Mouse (Mus musculus) right cerebral cortex, adult 2 months (tissue): ENCODE measurements around the gene Gm13693.
"Not testable (repeated sequence)": the region's sequence is repeated elsewhere in the genome, so short reads cannot be mapped to it uniquely, and the experiment has no call there.

Experiments
- DNase-seq, 2 experiments: peaks; one replicate each; pipeline ENCODE4 v3.0.0; 2021 to 2022; ENCODE audit warnings: low spot score in 2 of 2

Gm13693 gene

DNA sequence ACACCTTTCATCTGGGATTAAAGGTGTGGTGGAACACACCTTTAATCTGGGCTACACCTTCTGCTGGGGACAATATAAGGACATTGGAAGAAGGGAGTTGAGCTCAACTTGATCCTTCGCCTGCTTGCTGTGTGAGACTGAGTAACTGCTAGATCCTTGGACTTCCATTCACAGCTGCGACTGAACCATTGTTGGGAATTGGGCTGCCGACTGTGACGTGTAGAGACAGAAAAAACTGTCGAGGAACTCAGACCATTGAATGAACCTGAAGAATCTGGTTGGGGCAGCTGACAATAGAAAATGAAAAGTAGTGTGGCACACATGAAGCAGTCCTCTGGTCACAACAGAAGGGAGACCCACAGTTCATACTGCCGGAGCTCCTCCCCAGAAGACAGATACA is at the start of gene Gm13693:
TSS of gene Gm13693 (plus strand) at position 301 of the 400 bp plus-strand sequence.
- DNase-seq: not testable (repeated sequence)

DNA sequence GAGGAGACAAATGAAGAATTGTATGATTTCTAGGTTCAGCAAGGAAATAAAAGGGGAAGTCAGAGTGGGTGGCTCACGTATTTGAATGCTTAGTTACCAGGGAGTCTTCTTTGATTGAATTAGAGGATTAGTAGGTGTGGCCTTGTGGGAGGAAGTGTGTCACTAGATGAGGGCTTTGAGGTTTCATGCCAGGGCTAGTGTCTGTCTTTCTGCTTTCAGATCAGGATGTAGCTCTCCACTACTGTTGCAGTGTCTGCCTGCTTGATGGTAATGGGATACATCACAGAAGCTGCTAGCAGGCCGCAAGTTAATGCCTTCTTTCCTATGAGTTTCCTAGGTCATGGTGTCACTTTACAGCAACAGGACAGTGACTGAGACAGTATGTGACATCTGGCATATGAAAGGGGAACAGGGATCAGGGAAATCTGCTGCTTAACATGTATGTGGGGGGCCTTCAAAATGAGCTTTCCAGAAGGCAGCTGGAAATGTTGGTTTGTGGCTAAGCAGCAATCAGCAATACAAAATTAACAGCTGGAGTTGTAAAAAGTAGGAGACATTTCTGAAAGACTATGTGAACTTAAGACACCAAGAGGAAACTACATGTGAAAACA is 31.7 kb upstream of the Gm13693 start:
- no peak for DNase-seq

DNA sequence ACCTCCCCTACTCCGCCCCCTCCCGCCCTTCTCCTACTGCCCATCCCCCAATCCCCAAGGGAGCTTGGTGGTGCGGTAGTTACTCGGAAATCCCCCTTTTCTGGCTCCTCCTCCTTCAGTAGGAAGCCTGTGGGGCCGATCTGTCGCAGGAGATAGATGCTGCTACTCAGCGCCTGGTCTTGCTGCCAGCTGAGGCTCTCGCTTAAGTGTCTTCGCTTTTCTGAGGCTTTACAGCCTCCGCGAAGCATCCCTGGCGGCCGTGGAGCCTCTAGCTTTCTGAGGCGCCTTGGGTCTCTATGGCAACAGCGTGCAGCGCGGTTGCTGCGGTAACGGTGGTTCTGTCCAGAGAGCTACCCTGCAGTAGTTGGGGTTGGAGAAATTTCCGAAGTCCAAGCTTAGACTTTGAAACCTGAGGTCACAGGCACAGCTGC is 20.4 kb upstream of the Gm13693 start, which contains the start of gene Zswim2:
TSS of gene Zswim2 (minus strand) at position 298 of the 431 bp plus-strand sequence.
- peak; percentile 95 to 97 for DNase-seq

DNA sequence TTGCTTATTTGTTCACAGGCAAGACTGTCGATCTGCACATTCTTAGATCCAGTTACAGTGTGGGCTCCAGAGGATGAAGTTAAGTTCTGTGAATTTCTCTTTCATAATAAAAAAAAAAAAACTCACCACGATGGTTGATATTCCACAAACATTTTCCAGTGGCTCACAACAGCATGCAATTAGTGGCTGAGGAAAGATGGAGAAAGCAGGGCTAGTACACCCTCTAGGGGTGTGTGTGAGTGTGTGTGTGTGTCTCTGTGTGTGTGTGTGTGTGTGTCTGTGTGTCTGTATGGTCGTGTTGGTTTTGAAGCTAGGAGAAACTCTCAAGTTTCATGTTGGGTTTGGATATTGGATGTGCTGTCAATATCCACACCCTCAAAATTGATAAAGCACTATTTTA is 19.9 kb upstream of the Gm13693 start:
- no peak for DNase-seq

DNA sequence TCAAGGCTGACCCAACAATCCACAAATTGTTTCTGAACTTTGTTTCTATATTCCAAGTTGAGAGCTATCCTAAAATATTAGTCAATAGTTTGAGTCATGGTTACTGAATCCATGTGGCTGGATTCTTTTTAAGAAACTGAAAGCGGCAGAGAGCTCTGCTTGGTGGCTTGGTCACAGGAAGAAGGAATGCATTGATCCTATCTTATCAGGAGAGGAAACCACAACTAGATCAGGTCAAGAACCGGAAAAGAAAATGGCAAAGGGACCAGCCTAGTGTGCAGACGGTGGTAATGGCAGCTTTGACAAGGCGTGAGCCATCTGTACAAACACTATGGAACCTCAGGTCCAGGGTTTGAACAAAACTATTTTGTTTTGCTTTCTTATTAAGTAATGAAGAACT is 19.5 kb upstream of the Gm13693 start:
- no peak for DNase-seq

DNA sequence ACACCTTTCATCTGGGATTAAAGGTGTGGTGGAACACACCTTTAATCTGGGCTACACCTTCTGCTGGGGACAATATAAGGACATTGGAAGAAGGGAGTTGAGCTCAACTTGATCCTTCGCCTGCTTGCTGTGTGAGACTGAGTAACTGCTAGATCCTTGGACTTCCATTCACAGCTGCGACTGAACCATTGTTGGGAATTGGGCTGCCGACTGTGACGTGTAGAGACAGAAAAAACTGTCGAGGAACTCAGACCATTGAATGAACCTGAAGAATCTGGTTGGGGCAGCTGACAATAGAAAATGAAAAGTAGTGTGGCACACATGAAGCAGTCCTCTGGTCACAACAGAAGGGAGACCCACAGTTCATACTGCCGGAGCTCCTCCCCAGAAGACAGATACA is 5.9 kb upstream of the Gm13693 start, which contains the start of gene Gm13698:
TSS of gene Gm13698 (plus strand) at position 301 of the 400 bp plus-strand sequence.
- DNase-seq: not testable (repeated sequence)

DNA sequence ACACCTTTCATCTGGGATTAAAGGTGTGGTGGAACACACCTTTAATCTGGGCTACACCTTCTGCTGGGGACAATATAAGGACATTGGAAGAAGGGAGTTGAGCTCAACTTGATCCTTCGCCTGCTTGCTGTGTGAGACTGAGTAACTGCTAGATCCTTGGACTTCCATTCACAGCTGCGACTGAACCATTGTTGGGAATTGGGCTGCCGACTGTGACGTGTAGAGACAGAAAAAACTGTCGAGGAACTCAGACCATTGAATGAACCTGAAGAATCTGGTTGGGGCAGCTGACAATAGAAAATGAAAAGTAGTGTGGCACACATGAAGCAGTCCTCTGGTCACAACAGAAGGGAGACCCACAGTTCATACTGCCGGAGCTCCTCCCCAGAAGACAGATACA is 5.7 kb downstream of the Gm13693 start, which contains the start of gene Gm13695:
TSS of gene Gm13695 (plus strand) at position 301 of the 400 bp plus-strand sequence.
- not testable (repeated sequence) for DNase-seq

DNA sequence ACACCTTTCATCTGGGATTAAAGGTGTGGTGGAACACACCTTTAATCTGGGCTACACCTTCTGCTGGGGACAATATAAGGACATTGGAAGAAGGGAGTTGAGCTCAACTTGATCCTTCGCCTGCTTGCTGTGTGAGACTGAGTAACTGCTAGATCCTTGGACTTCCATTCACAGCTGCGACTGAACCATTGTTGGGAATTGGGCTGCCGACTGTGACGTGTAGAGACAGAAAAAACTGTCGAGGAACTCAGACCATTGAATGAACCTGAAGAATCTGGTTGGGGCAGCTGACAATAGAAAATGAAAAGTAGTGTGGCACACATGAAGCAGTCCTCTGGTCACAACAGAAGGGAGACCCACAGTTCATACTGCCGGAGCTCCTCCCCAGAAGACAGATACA is 11.5 kb downstream of the Gm13693 start, which contains the start of gene Gm13696:
TSS of gene Gm13696 (plus strand) at position 301 of the 400 bp plus-strand sequence.
- not testable (repeated sequence) for DNase-seq

DNA sequence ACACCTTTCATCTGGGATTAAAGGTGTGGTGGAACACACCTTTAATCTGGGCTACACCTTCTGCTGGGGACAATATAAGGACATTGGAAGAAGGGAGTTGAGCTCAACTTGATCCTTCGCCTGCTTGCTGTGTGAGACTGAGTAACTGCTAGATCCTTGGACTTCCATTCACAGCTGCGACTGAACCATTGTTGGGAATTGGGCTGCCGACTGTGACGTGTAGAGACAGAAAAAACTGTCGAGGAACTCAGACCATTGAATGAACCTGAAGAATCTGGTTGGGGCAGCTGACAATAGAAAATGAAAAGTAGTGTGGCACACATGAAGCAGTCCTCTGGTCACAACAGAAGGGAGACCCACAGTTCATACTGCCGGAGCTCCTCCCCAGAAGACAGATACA is 17.3 kb downstream of the Gm13693 start, which contains the start of gene Gm13694:
TSS of gene Gm13694 (plus strand) at position 301 of the 400 bp plus-strand sequence.
- DNase-seq: not testable (repeated sequence)

DNA sequence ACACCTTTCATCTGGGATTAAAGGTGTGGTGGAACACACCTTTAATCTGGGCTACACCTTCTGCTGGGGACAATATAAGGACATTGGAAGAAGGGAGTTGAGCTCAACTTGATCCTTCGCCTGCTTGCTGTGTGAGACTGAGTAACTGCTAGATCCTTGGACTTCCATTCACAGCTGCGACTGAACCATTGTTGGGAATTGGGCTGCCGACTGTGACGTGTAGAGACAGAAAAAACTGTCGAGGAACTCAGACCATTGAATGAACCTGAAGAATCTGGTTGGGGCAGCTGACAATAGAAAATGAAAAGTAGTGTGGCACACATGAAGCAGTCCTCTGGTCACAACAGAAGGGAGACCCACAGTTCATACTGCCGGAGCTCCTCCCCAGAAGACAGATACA is 23.1 kb downstream of the Gm13693 start, which contains the start of gene Gm13697:
TSS of gene Gm13697 (plus strand) at position 301 of the 400 bp plus-strand sequence.
- not testable (repeated sequence) for DNase-seq

DNA sequence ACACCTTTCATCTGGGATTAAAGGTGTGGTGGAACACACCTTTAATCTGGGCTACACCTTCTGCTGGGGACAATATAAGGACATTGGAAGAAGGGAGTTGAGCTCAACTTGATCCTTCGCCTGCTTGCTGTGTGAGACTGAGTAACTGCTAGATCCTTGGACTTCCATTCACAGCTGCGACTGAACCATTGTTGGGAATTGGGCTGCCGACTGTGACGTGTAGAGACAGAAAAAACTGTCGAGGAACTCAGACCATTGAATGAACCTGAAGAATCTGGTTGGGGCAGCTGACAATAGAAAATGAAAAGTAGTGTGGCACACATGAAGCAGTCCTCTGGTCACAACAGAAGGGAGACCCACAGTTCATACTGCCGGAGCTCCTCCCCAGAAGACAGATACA is 28.9 kb downstream of the Gm13693 start, which contains the start of gene Gm13691:
TSS of gene Gm13691 (plus strand) at position 301 of the 400 bp plus-strand sequence.
- not testable (repeated sequence) for DNase-seq

DNA sequence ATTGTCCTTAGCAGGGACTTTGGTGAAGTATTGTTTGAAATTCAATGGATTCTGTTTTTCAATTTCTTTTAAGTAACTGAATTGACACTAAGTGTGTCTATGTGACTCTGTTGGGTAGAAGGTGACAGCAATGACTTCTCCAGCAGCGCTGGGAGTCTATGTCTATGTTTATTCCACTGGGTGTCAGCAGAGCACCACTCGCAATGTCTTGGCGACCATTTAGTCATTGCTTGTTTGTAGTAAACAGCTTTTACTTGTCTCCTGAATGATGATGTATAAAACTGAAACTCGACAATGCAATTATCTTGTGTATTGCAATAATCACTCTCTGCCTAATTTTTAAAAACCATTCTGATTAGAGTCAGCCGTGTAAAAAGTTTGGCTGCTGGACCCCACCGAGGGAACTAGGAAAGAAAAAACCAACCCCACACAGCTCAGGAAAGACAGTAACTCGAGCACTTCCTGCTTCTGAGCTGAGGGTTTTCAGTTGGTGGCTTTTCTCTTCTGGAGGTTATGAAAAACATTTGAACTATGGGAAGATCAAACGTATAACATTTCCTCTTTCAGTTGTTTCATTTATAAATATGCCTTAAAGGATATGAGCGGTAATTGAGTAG is 32.4 kb downstream of the Gm13693 start:
- DNase-seq: not testable (repeated sequence)

DNA sequence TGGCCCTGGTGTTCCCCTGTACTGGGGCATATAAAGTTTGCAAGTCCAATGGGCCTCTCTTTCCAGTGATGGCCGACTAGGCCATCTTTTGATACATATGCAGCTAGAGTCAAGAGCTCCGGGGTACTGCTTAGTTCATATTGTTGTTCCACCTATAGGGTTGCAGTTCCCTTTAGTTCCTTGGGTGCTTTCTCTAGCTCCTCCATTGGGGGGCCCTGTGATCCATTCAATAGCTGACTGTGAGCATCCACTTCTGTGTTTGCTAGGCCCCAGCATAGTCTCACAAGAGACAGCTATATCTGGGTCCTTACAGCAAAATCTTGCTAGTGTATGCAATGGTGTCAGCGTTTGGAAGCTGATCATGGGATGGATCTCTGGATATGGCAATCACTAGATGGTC is 33.2 kb downstream of the Gm13693 start:
- DNase-seq: not testable (repeated sequence)

DNA sequence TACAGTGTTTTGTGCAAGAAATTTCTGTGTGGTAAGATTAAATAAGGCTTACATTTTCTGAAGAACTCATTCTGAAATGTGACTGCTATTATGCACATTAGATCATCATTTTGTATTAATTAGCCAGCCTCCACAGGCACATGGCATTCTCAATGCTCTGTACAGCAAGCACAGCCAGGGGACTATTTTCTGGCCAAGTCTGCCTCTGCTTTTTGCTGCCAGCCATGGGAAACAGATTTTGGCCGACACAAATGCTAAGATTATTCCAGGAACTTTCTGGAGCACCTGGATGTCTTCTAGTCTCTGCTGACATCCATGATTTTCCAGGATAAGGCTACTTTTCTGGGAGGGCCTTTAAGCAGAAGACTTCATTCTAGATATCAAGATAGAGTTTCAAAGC is 47.6 kb downstream of the Gm13693 start:
- DNase-seq: no peak

DNA sequence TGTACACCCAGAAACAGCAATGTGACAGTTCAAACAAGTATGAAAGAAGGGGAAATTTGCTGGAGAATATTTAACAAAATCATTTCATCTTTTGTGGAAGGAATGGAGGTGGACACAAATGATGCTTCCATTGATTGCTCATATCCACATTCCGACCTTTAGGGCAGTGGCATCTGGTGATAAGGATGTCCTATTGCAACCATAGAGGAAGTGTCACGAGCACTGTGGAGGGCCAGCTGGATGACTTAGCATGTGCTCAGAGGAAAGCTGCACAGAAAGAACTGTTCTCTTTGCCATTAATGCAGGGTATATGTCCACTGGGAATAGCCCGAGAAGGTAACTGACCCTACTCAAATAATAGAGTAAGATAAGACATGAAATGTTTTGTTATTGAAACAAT is 48.5 kb downstream of the Gm13693 start:
- no peak for DNase-seq
